Mouse (Mus musculus) urinary bladder, postnatal 10 days (tissue): ENCODE measurements around the gene Hacd2.

ENCODE experiments used
- DNase-seq: peaks from one replicate; pipeline ENCODE4 v3.0.0; 2022; ENCODE audit warnings: low spot score

Hacd2 gene

DNA sequence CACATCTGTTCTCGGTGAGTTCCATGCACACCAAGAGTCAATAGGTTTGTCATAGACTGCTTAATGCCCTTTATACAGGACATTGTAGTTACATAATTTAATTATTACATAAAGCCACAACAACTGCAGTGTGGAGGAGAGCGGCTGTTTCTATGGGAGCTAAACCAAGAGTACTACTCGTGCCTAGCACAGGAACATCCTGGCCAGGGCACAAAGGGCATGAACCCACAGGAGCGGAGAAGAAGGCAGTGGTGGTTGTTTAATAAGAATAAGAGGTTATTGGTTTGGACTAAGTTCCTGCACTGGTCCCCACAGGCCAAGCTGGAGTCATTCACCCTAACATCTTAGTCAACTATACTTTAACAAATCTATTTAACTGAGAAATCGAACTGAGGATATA, 16.0 kb upstream of the Hacd2 start:
- DNase-seq, result no peak

DNA sequence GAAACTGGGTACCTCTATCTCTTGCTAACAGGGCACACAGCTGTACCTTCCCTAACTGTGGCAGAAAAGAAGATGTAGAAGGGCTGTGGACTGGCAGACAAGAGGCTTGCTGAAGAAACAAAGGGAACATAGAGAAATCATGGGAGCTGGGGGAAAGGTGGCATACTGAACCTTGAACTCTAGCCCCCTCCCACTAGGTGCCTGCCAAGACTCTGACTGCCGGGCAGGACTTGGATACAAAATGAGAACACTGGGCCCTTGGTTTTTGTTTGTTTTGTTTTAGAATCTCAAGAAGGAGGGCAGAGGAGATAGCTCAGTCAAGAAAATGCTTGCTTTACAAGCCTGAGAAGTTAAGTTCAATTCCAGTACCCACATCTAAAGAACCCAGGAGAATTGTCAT, 14.9 kb upstream of the Hacd2 start:
- DNase-seq, result no peak

DNA sequence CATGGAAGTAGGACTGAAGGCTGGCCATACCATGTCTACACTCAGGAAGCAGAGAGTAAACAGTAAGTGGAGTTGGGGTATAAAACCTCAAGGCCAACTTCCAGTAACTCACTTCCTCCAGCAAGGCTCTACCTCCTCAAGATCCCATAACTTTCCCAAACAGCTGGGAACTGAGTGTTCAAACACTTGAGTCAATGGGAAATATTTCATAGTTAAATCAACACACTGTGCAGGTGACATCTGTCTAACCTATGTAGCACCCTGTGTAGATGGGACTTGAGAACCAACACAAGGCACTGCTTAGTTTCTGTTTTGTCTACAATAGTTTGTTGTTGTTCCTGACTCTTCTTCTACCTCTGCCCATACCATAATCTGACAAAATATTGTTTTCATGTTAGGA, 13.8 kb upstream of the Hacd2 start:
- DNase-seq, result no peak

DNA sequence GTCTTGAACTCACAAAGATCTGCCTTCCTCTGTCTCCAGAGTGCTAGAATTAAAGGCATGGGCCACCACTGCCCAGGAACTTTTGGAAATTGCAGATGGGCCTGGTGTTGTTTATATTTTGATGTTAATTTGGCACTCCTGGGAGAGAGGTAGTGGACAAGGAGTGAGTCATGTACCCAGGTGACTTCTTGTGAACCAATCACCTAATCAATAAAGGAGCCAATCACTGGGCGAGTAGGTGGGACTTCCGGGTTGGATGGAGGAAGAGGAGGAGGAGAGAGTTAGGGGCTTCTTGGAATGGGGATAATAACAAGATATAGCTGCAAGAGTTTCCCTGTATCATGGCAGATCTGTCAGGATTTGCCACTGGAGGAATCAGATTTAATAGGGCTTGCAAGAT, 8.7 kb upstream of the Hacd2 start:
- DNase-seq, result no peak

DNA sequence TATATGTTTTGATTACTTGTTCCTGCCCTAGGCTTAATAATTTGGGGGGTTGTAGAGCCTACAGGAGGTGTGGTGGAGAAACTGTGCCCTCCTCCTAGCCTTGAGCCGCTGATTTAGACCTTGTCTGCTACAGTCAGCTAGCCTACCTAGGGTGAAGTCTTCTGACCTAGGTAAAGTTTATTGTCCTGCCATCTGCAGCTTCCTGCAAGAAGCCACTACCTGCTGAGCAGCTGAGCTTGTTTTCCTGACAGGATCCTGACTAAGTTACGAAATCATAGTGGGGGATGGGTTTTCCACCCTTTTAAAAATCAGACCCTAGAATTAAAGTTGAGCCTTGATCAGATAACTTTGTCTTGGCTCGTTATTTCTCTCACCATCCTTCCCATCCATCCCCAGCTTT, 5.7 kb upstream of the Hacd2 start:
- no peak for DNase-seq

DNA sequence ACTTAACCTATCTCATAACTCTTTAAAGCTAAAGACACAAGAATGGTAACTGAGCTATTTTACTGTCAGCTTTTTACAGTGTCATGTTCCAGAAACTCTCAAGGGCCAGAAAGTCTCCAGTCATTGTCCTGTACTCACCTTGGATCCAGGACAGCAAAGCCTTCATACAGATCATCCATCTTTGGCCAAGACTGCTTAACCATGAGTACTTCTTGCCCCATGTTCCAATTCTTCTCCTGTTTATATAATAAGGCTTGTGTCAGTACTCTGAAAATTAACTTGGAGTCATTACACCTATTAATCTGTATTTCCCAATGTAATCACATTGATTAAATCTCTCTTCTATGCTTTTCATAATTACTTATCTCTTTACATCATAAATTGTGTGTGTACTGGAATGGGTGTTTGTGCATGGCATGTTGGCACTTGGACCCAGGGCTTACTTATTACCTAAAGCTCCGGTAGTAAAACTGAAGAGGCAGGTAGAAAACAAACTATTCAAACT, 3.7 kb upstream of the Hacd2 start:
- DNase-seq, result no peak

DNA sequence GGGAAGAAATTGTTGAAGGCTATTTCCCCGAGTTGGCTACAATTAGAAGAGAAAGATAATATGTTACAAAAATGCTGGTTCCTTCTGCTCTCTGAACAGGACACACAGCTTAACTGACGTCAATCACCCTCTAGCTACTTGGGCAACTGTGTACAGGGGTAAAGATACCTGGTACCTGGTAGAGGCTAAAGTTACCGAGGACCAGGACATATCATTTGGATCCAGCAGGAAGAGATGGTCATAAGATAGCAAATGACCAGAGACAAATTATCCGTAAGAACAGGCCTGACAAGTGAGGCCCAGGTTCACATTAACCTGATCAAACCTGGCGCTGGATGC, 356 bp upstream of the Hacd2 start:
- no peak for DNase-seq

DNA sequence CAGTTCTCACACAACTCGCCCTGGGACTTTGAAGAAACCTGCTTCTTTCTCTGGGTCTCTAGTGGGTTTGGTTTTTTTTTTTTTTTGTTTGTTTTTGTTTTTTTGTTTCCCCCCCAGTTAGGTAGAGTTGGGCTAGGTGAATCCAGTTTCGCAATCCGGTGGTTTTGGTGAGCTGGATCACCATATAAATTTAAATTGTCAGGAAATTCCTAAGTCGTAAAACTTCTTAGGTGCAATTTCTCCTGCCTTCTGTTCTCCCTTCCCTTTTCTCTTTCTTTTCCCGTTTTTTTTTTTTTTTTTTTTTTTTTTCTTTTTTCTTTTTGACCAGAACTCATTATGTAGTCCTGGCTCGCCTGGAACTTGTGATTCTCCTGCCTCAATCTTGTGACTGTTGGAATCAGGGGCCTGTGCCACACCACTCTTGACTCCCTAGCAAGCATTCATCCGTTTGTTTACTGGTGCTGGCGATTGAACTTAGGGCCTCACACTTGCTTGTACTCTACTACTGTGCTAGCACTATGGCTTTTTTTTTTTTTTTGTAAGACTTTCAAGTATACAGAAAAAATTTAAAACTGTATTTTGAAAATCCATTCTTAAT, 1.0 kb downstream of the Hacd2 start:
- no peak for DNase-seq

DNA sequence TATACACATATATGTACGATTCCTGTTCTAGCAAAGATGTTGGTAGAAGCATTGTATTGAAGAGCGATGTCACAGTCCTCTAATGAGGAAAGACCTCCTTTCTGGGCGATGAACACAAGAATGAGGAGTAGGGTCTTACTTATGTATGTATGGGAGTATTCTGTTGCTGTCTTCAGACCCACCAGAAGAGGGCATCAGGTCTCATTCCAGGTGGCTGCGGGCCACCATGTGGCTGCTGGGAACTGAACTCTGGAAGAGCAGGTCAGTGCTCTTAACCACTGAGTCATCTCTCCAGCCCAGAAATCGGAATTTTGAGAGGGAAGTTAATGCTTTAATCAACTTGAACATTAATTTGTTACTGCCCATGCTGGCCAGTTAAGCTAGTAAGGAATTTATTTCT, 2.1 kb downstream of the Hacd2 start:
- DNase-seq, result no peak

DNA sequence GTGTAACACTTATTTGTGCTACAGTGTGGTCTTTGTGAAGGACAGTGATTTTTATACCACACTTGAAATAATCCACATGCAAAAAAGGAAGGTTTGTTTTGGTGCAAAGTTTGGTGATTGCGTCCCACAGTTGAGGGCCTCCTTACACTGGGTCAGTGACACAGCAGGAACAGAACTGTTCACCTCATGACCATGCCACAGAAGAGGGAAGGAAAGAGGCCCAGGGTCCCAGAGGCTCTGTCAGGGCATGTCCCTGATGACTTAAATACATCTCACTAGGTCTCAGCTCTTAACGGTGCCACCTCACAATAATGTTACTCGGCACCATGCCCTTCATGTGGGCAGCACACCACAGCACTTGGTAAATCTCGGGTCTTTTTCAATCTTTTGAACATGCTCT, 3.1 kb downstream of the Hacd2 start:
- no peak for DNase-seq

DNA sequence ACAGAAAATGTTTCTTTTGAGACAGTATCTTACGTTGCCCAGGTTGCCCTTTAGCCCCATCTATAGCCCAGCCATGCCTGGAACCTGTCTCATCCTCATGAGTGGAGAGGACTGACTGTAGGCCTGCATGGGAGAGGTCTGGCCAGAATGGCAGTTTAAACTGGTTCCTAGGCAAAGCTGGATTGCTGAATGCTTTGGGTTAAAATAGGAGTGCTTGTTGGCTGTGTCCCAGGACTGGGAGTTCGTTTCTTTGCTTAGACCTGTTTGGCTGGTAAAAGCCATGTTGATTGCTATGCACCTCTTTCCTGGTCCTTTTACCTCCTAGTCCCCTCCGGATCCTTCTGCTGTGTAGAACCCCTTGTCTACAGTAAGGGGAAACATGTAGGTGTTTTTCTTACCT, 11.0 kb downstream of the Hacd2 start:
- DNase-seq, result no peak

DNA sequence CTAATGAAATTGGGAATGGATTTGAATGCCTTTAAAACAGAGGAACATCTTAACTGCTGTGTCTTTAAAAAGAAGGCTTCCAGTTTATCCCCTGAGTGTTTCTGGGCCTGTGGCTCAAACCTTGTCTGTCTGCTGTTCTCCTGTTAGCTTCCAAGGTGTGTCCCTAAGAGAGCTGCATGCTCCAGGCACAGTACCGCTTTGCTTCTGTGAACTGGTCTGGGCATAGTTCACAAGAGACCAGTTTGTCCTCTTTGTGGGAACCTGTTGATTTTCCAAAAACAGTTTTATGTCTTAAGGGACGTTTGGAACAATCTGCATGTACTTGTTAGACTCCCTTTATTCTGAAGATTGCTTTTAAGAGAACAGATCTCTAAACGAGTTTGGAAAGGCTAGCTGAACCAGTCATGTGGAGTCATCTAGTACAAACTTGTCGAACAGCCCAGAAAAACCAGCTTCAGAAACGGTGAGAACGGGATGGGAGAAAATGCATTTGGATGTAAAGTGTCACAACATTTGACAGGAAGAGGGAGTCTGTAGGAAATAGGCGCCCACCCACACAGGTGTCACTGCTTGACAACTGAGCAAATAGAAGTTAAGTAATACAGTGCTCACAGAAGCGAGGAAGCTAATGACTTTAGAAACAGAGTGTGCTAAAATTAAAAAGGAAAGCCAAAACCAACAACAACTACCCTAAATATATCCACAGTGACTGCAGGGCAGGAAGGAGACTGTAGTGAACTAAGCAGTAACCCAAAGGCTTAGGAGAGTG, 11.8 kb downstream of the Hacd2 start:
- DNase-seq, result no peak

DNA sequence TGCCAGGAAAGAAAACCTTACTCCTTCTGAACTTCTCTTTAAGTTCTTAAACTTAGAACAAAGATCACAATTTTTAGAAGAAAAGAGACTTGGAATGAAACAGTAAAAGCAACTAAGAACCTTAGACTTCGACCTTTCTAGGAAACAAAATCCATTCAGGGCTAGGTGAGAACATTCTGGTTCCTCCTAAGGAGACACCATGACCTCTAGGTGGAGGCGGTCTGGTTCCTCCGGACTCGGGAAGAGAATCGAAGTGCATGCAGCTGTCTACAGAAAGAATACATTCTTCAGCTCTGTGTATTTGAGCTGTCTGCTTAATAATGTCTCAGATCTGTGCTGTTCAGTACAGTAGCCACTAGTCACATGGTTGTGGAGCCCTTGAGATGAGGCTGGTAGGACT, 12.7 kb downstream of the Hacd2 start:
- no peak for DNase-seq

DNA sequence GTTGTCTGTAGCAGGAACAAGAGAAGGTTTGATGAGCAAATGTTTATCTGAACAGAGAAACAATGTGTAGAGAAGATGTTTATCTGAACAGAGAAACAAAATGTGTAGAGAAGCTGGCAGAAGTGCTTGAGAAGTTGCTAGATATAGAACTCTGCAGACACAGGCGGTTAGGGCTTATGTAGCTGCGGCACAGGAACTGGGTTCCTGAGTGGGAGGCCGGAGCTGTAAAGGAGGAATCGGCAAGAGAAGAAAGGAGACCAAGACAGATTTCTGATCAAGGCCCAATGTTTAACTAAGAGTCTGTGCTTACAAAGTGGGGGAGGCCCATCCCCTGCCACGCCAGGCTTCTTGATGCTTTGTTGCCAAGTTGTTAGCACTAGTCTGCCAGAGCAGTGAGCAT, 14.5 kb downstream of the Hacd2 start:
- no peak for DNase-seq

DNA sequence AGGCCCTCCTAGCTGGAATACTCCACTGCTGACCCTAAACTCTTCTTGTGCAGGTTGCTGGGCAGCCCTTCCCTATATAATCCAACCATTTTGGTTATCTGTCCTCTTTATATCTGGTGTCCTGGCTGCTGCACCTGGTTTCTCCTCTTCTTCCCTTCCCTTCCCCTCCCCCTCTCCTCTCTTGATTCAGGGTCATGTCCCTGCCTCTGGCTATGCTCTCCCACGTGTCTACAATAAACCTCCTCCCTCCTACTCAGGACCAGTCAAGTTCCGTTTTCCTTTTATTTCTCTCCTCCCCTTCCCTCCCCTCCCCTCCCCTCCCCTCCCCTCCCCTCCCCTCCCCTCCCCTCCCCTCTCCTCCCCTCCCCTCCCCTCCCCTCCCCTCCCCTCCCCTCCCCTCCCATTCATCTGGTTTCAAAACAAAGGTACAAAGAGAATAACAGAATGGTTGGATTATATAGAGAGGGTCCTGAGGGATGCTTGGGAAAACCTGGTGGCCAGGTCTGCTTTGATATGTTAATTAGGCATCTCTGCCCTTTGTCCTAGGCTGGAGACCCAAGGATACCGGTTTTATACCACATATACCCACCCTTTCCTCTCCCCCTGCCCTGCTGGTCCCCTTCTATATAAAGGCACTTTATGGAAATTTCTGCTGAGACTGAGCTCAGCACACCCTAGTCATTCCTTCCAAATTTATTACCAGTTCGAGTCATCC, 16.3 kb downstream of the Hacd2 start:
- DNase-seq, result no peak

DNA sequence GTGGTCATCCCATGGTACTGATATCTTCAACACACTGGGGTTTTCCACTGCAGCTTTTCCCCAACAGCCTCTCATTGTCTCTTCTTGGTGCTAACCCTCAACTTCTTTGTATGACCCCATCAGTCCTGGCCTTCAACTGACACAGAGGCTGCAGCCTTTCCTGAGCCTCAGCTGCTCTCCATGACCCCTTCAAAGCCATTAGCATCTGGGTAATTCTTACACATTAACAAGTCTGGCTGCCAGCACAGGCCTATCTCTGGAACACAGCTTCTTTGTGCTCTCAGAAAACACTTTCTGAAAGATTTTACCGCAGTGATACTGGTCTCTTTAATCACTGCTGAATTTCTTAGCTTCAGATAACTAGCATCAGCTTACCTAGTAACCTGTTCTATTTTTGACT, 17.9 kb downstream of the Hacd2 start:
- no peak for DNase-seq

DNA sequence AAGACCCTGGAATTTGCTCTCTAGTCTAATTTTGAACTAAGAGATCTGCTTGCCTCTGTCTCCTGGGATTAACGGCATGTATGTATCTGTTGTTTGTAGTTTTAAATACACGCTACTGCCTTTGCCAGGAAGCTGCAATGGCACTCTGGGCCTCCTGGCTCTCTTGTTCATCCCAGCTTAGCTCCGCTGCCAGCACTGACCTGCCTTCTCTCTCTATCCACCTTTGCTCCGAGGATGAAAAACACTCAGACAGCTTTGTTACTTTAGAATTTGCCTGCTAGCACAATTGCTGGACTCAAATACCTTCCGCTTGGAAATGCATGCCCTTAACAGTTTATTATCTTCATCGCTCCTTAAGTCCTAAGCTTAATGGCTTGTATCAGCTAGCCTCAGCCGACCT, 18.8 kb downstream of the Hacd2 start:
- no peak for DNase-seq

DNA sequence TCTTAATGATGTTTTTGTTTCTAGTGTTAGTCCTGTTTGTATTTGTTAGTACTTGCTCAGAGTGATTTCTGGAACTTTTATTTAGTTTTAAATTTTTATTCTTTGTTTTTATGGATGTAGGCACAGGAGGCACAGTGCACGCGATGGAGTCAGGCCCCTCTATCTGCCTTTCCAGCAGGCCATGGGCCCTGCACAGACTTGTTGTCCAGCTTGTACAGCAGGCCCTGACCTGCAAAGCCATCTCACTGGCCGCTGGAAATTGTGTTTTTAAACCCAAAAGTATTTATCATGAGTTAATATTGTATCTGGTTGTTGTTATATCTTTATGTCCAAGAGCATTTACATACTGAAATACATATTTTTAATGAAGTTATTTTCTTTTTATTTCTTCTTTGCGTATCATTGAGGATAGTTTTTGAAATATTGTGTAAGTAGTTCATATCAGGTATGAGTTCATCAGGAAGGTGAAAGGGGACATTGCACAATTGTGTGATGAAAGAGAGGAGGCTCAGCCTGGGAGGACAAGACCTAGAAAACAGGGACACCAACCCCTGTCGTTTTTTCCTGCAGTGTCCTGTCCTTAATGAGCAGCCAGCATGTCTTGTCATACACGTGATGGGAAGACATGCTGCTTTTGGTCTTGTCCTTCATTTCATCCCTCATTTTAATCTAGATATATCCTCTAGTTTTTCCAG, 24.0 kb downstream of the Hacd2 start:
- DNase-seq, result no peak

DNA sequence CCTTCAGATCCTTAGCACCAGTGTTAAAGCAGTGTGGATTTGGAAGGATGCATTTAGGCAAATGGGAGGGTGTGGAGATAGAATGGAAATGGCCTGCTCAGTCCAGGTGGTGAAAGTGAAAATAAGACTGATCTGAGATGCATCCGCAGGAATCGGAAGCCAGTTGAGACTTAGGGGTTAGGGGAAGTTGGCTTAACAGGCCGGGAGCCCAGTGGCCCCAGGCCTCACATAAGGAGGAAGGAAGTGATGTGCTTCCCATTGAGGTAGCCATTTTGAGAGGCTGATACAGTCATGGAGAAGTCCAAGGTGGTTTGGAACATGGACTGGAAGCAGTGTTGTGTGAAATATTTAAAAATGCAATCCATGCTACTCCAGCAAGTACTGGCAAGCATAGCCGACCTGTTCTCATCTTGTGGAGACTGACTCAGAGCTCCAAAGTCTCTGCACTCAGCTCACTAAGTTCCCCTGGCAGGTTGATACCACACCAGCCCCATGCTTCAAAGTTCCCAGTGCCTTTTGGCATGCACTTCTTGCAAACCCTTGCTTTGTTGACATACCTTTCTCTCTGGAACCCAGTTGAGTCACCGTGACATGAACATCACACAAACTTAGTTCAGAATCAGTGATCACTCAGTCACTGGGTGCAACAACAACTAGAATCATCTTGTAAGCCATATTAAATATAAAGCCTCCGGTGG, 25.2 kb downstream of the Hacd2 start:
- no peak for DNase-seq

DNA sequence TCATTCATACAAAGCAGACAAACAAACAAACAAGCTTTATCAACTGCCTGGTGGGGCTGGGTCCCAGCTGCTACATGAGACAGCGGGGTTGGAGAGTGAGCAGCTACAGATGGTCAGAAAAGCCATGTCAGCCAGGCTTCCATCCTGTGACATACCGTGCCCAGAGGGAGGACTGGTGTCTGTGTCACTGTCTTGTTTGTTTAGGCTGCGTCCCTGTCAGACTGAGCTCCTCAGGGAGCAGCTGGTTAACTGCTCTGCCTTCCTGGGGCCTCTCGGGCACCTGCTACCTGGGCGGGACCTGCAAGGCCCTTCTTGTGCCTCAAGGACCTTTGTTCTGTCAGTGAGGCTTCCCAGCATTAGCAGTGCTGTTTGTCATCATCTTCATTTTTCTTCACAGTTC, 28.8 kb downstream of the Hacd2 start:
- DNase-seq, result no peak

DNA sequence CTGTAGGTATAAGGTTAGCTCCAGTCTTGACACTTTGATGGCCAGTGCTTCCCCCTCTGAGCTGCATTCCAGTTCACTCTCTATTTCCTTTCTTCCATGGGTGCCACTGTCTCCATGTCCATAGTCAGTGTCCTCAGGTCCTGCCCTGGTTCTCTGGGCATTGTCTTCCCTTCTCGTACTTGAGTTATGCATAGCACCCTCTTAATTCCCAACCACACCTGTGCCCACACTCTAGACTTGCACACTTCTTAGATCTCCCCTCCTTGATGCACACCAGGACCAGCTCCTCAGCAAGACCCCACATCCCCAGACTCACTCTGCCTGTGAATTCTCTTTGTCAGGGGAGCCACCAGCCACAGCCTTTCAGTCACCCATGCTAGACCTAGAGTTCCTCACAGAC, 30.0 kb downstream of the Hacd2 start:
- DNase-seq, result no peak
